Mouse (Mus musculus) gastrocnemius, postnatal 14 days (tissue): Measurements from ENCODE around the gene Rpl26. TPM values are rescaled to one million over a fixed set of nuclear protein-coding genes. Genes with fewer than 3 reads are reported as not detected.

Experiments used
- DNase-seq: peaks from one replicate; pipeline ENCODE4 v3.0.0; 2021; ENCODE audit warnings: mixed read lengths
- intact Hi-C: fragments of 180-260 bp; cut with DNase I; formaldehyde crosslinking; loops from one replicate; pipeline ENCODE4 v1.15.1; 2025; ENCODE audit warnings: low total_unique reads
- total RNA-seq, 2 experiments: library from RNA; stranded (reverse); gene quantifications; 2 replicates each; pipeline ENCODE4 v1.2.3; 2021

Rpl26 gene
- total RNA-seq, 2 experiments from 2014 or later = 791 to 878 TPM

- intact Hi-C loops = no loop called here
- no peak for DNase-seq
These were observed 15.3 kb upstream of the Rpl26 start for GRCm38 (mm10) chr11:68886091-68886490.

- no peak for DNase-seq
These were observed 13.1 kb upstream of the Rpl26 start, which contains the start of gene Rnf222 for GRCm38 (mm10) chr11:68888253-68888652. TSS of gene Rnf222 (plus strand) at chr11:68888553.

GRCm38 (mm10) chr11:68888653-68889052 lies 12.7 kb upstream of the Rpl26 start:
- no peak for DNase-seq
- intact Hi-C loops = no loop called here

More at GRCm38 (mm10) chr11:68888253-68888652, 13.1 kb upstream of the Rpl26 start, which contains the start of gene Rnf222:
- intact Hi-C loops = no loop called here

- no peak for DNase-seq
- intact Hi-C loops = no loop called here
These were observed 10.8 kb upstream of the Rpl26 start for GRCm38 (mm10) chr11:68890625-68891024.

- no peak for DNase-seq
- intact Hi-C loops = no loop called here
These were observed 9.6 kb upstream of the Rpl26 start for GRCm38 (mm10) chr11:68891823-68892222.

GRCm38 (mm10) chr11:68892233-68892832 lies 9.1 kb upstream of the Rpl26 start:
- intact Hi-C loops = no loop called here
- no peak for DNase-seq

- intact Hi-C loops = no loop called here
- no peak for DNase-seq
These were observed 7.4 kb upstream of the Rpl26 start for GRCm38 (mm10) chr11:68893911-68894464.

- no peak for DNase-seq
These were observed 5.1 kb upstream of the Rpl26 start for GRCm38 (mm10) chr11:68896247-68896646.

GRCm38 (mm10) chr11:68897120-68897519 lies 4.3 kb upstream of the Rpl26 start:
- DNase-seq = no peak
- intact Hi-C loops = no loop called here

More at GRCm38 (mm10) chr11:68896247-68896646, 5.1 kb upstream of the Rpl26 start:
- intact Hi-C loops = no loop called here

GRCm38 (mm10) chr11:68897838-68898237 lies 3.5 kb upstream of the Rpl26 start:
- no peak for DNase-seq
- intact Hi-C loops = no loop called here

GRCm38 (mm10) chr11:68898790-68899189 lies 2.6 kb upstream of the Rpl26 start:
- intact Hi-C loops = no loop called here
- DNase-seq = no peak

GRCm38 (mm10) chr11:68899815-68900214 lies 1.6 kb upstream of the Rpl26 start:
- DNase-seq = no peak

GRCm38 (mm10) chr11:68900519-68901350 lies 648 bp upstream of the Rpl26 start:
- DNase-seq = no peak
- intact Hi-C loops = no loop called here

More at GRCm38 (mm10) chr11:68899815-68900214, 1.6 kb upstream of the Rpl26 start:
- intact Hi-C loops = no loop called here

- intact Hi-C loops = no loop called here
- no peak for DNase-seq
These were observed 623 bp downstream of the Rpl26 start for GRCm38 (mm10) chr11:68902047-68902364.

GRCm38 (mm10) chr11:68902367-68902766 lies 984 bp downstream of the Rpl26 start:
- intact Hi-C loops = no loop called here
- DNase-seq = no peak

GRCm38 (mm10) chr11:68902823-68903222 lies 1.4 kb downstream of the Rpl26 start:
- DNase-seq = no peak
- intact Hi-C loops = no loop called here

- intact Hi-C loops = no loop called here
These were observed 2.4 kb downstream of the Rpl26 start for GRCm38 (mm10) chr11:68903775-68904174.

GRCm38 (mm10) chr11:68904375-68905137 lies 3.2 kb downstream of the Rpl26 start:
- intact Hi-C loops = loop anchor here (5.0 kb wide), 2 partner anchors 38 to 78 kb away; no protein-coding TSS in a partner anchor
- peak; percentile 57 for DNase-seq

More at GRCm38 (mm10) chr11:68903775-68904174, 2.4 kb downstream of the Rpl26 start:
- no peak for DNase-seq

- no peak for DNase-seq
- intact Hi-C loops = loop anchor here (5.0 kb wide), 2 partner anchors 37 to 77 kb away; no protein-coding TSS in a partner anchor
These were observed 3.8 kb downstream of the Rpl26 start for GRCm38 (mm10) chr11:68905138-68905531.
